Comparison of ENCODE assay signal across 8 mouse cellular contexts in the genomic region with DNA sequence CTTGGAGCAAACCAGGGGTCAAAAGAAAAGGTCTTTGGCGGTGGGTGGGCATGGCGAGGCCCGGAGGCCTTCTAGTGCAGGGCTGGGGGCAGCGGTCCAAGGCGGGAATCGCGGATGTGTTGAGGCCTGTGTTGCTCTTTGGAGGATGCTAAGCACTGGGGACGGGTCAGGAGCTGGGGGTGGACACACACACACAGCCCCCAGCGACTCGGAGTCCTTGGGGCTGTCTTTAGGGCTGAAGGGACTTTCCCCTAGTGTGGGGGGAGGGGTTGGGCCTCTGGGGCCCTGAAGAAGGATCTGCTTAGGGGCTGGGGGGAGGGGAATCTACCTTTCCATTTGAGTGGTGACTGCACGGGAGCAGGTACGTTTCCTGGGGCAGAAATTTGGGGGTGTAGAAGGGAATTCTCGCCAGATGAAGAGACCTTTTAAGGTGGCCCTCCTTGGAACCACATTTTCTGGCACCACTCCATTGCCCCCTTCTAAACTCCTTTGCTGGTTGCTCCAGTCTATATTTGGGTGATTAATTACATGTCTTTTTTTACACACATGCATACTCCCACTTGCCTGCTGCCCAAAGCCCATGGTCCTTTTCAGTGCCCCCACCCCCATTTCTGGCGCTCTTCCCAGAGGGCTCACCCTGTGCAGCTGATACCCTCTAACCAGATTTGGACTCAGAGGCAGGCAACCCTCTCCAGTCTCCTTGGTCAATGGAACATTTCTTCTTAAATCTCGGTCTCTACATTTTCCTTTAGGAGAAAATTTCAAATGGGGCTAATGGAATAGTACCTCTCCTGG. TPM values are rescaled to one million over a fixed set of nuclear protein-coding genes. Genes with fewer than 3 reads are reported as not detected.
DNase-seq lines count a peak whose midpoint lies in the region; ATAC-seq lines count a peak whose summit lies in the region.

No protein-coding gene starts in this region.

- DNase-seq in frontal cortex, postnatal 10 days (ENCODE audit: low spot score in 2 of 2) = no peak
- peak; percentile 54 for DNase-seq in CD4-positive helper T cell, adult 2 months (ENCODE audit: low read depth, low spot score)
- DNase-seq in cerebellum, adult 9-11 months = peak; percentile 47
- DNase-seq in limb, embryonic 10.5 days (ENCODE audit: low spot score) = no peak
- DNase-seq in frontal cortex, postnatal 36 days (ENCODE audit: low spot score in 2 of 2) = no peak

- peak overlapping the region; percentile 73 for H3K27ac ChIP-seq in heart, embryonic 12.5 days (ENCODE audit: poor library complexity, severe bottlenecking)
- H3K27ac ChIP-seq in limb, embryonic 10.5 days = peak overlapping the region; percentile 90
- H3K27ac ChIP-seq in midbrain, embryonic 13.5 days = peak overlapping the region; percentile 79

- ATAC-seq in frontal cortex, adult (ENCODE audit: low TSS enrichment) = peak; percentile 32; the same call in 1 of the 2 replicates
- ATAC-seq in heart, embryonic 12.5 days (ENCODE audit: insufficient number of reproducible peaks, low FRiP score) = peak; percentile 29; the same call in 1 of the 2 replicates
- ATAC-seq in midbrain, embryonic 13.5 days = peak; percentile 76; the same call in 1 of the 2 replicates

- peak overlapping the region; percentile 86 for H3K9ac ChIP-seq in heart, embryonic 12.5 days
- H3K9ac ChIP-seq in midbrain, embryonic 13.5 days (replicated peaks) = peak overlapping the region; percentile 76

- H3K4me1 ChIP-seq in heart, embryonic 12.5 days (replicated peaks) = peaks cover 8% of the 10 kb centered on the region
- peaks cover 6% of the 10 kb centered on the region for H3K4me1 ChIP-seq in limb, embryonic 10.5 days
- peaks cover 20% of the 10 kb centered on the region for H3K4me1 ChIP-seq in midbrain, embryonic 13.5 days (replicated peaks)

- 21% methylated on average over 15 of the region's 15 CpGs for WGBS in heart, embryonic 12.5 days
- WGBS in limb, embryonic 10.5 days = 16% methylated on average over 15 of the region's 15 CpGs
- 24% methylated on average over 15 of the region's 15 CpGs for WGBS in midbrain, embryonic 13.5 days

- peak overlapping the region; percentile 76 for H3K4me3 ChIP-seq in heart, embryonic 12.5 days
- peak overlapping the region; percentile 66 for H3K4me3 ChIP-seq in limb, embryonic 10.5 days
- H3K4me3 ChIP-seq in midbrain, embryonic 13.5 days (replicated peaks) = peak overlapping the region; percentile 57

- peak overlapping the region; percentile 70 for H3K4me2 ChIP-seq in heart, embryonic 12.5 days
- peak overlapping the region; percentile 62 for H3K4me2 ChIP-seq in midbrain, embryonic 13.5 days (replicated peaks)

- no peaks in the 10 kb centered on the region for H3K27me3 ChIP-seq in heart, embryonic 12.5 days (replicated peaks)
- H3K27me3 ChIP-seq in limb, embryonic 10.5 days (ENCODE audit: low read depth, poor library complexity, severe bottlenecking) = peaks cover 74% of the 10 kb centered on the region
- no peaks in the 10 kb centered on the region for H3K27me3 ChIP-seq in midbrain, embryonic 13.5 days

- no peaks in the 10 kb centered on the region for H3K9me3 ChIP-seq in heart, embryonic 12.5 days (replicated peaks)
- H3K9me3 ChIP-seq in limb, embryonic 10.5 days (replicated peaks) = no peaks in the 10 kb centered on the region
- H3K9me3 ChIP-seq in midbrain, embryonic 13.5 days = no peaks in the 10 kb centered on the region

- no peaks in the 10 kb centered on the region; the same call in 1 of the 2 replicates for H3K36me3 ChIP-seq in heart, embryonic 12.5 days
- H3K36me3 ChIP-seq in limb, embryonic 10.5 days = peaks cover 13% of the 10 kb centered on the region
- H3K36me3 ChIP-seq in midbrain, embryonic 13.5 days = no peaks in the 10 kb centered on the region

RNA-seq across cellular contexts. Expression of a gene that starts 0.7 kb away (rescaled TPM):
- 14.3 and 17.5 TPM in 2 replicates for polyA plus RNA-seq in heart, embryonic 12.5 days (2016; fragmentation: Nextera tagmentation; extraction: Ambion mirVana)
- polyA plus RNA-seq in limb, embryonic 10.5 days (2016; fragmentation: Nextera tagmentation; extraction: Ambion mirVana) = 19.9 and 22.6 TPM in 2 replicates
- 11.5 and 12.2 TPM in 2 replicates for polyA plus RNA-seq in midbrain, embryonic 13.5 days (2015; fragmentation: Nextera tagmentation; extraction: Ambion mirVana)

RNA-seq across cellular contexts. Expression of a gene that starts 6.5 kb away (rescaled TPM):
- polyA plus RNA-seq in heart, embryonic 12.5 days (2016; fragmentation: Nextera tagmentation; extraction: Ambion mirVana) = not detected in 2 replicates
- polyA plus RNA-seq in limb, embryonic 10.5 days (2016; fragmentation: Nextera tagmentation; extraction: Ambion mirVana) = not detected in 2 replicates
- polyA plus RNA-seq in midbrain, embryonic 13.5 days (2015; fragmentation: Nextera tagmentation; extraction: Ambion mirVana) = not detected in 2 replicates

RNA-seq across cellular contexts. Expression of a gene that starts 50.4 kb away (rescaled TPM):
- not detected in 2 replicates for polyA plus RNA-seq in heart, embryonic 12.5 days (2016; fragmentation: Nextera tagmentation; extraction: Ambion mirVana)
- not detected in 2 replicates for polyA plus RNA-seq in limb, embryonic 10.5 days (2016; fragmentation: Nextera tagmentation; extraction: Ambion mirVana)
- not detected in 2 replicates for polyA plus RNA-seq in midbrain, embryonic 13.5 days (2015; fragmentation: Nextera tagmentation; extraction: Ambion mirVana)

RNA-seq across cellular contexts. Expression of a gene that starts 50.4 kb away (rescaled TPM):
- not detected in 2 replicates for polyA plus RNA-seq in heart, embryonic 12.5 days (2016; fragmentation: Nextera tagmentation; extraction: Ambion mirVana)
- not detected in 2 replicates for polyA plus RNA-seq in limb, embryonic 10.5 days (2016; fragmentation: Nextera tagmentation; extraction: Ambion mirVana)
- not detected in 2 replicates for polyA plus RNA-seq in midbrain, embryonic 13.5 days (2015; fragmentation: Nextera tagmentation; extraction: Ambion mirVana)

RNA-seq across cellular contexts. Expression of a gene that starts 55.4 kb away (rescaled TPM):
- polyA plus RNA-seq in heart, embryonic 12.5 days (2016; fragmentation: Nextera tagmentation; extraction: Ambion mirVana) = not detected in 2 replicates
- not detected in 2 replicates for polyA plus RNA-seq in limb, embryonic 10.5 days (2016; fragmentation: Nextera tagmentation; extraction: Ambion mirVana)
- polyA plus RNA-seq in midbrain, embryonic 13.5 days (2015; fragmentation: Nextera tagmentation; extraction: Ambion mirVana) = not detected in 2 replicates

Comparison
In these comparisons a context has a peak if more than half of its experiments do, and no peak if none do; other contexts are left out.
1. DNase-seq: peak in CD4-positive helper T cell, adult 2 months (single experiment) and cerebellum, adult 9-11 months (single experiment); none in frontal cortex, postnatal 10 days (0 of 2), limb, embryonic 10.5 days (single experiment) and frontal cortex, postnatal 36 days (0 of 2).
2. Peak in every context shown above with its lines, with median percentiles within 50 percentile points of each other: ATAC-seq, H3K27ac ChIP-seq and H3K4me3 ChIP-seq.